Mouse (Mus musculus) neural tube, embryonic 14.5 days (tissue): ENCODE measurements at regions not wholly inside any gene's neighbourhood (a gene's known extent, or its start where the extent isn't known, plus 50 kb on each side); places are given as distances from the start of the nearest gene placed in this dataset.

Experiments
- ATAC-seq: fragments of 200-750 bp; cut with Nextera tagmentation; 2 replicates; pipeline ENCODE4 v1.8.0; 2017; ENCODE audit warnings: low read depth, mild to moderate bottlenecking, moderate TSS enrichment, moderate library complexity
- H3K27ac ChIP-seq: fragments of 300-500 bp; sonication (generic); 2 replicates; pipeline ENCODE4 v1.5.1; 2014; ENCODE audit warnings: low read depth, mild to moderate bottlenecking, control low read depth, low read length, moderate library complexity, mixed read lengths
- H3K27me3 ChIP-seq: fragments of 300-500 bp; sonication (generic); 2 replicates; pipeline ENCODE4 v1.6.1; 2014; ENCODE audit warnings: low read length; ENCODE audit not compliant: control insufficient read depth, insufficient read depth
- H3K36me3 ChIP-seq: fragments of 300-500 bp; sonication (generic); 2 replicates; pipeline ENCODE4 v1.6.1; 2014; ENCODE audit warnings: low read length, mixed read lengths; ENCODE audit not compliant: control insufficient read depth, insufficient read depth
- H3K4me1 ChIP-seq: fragments of 300-500 bp; sonication (generic); 2 replicates; pipeline ENCODE4 v1.6.1; 2014; ENCODE audit warnings: low read length; ENCODE audit not compliant: control insufficient read depth, insufficient read depth
- H3K4me2 ChIP-seq: fragments of 300-500 bp; sonication (generic); 2 replicates; pipeline ENCODE4 v1.6.1; 2014; ENCODE audit warnings: mild to moderate bottlenecking, low read depth, low read length, control low read depth
- H3K4me3 ChIP-seq: fragments of 300-500 bp; sonication (generic); 2 replicates; pipeline ENCODE4 v1.5.1; 2014; ENCODE audit warnings: low read depth, low read length, control low read depth, mixed read lengths
- H3K9ac ChIP-seq: fragments of 300-500 bp; sonication (generic); replicated peaks from 2 replicates; pipeline ENCODE4 v1.6.1; 2014; ENCODE audit warnings: low read depth, mild to moderate bottlenecking, control low read depth, low read length, mixed read lengths
- H3K9me3 ChIP-seq: fragments of 300-500 bp; sonication (generic); 2 replicates; pipeline ENCODE4 v1.6.1; 2016; ENCODE audit warnings: low read length; ENCODE audit not compliant: control insufficient read depth
- WGBS: fragments of 180-500 bp; shearing (Covaris S2); extraction: QIAGEN DNeasy Blood & Tissue Kit; methylation state at CpG from one replicate; pipeline ENCODE4 v1.1.7; 2014; 5-methylcytosine and 5-hydroxymethylcytosine counted together

- WGBS, result 97% methylated on average over 3 of the region's 3 CpGs
- Histone ChIP-seq H3K9me3 (no peaks in the 10 kb centered on the region), H3K4me3 (no peak overlapping the region), H3K36me3 (no peaks in the 10 kb centered on the region), H3K4me1 (peaks cover 10% of the 10 kb centered on the region; the same call in 1 of the 2 replicates), H3K4me2 (no peak overlapping the region), H3K27me3 (no peaks in the 10 kb centered on the region), H3K27ac (no peak overlapping the region), H3K9ac (no peak overlapping the region)
- no peak for ATAC-seq
These were observed 105.0 kb upstream of the Parp11 start for GRCm38 (mm10) chr6:127341604-127342003.

DNA sequence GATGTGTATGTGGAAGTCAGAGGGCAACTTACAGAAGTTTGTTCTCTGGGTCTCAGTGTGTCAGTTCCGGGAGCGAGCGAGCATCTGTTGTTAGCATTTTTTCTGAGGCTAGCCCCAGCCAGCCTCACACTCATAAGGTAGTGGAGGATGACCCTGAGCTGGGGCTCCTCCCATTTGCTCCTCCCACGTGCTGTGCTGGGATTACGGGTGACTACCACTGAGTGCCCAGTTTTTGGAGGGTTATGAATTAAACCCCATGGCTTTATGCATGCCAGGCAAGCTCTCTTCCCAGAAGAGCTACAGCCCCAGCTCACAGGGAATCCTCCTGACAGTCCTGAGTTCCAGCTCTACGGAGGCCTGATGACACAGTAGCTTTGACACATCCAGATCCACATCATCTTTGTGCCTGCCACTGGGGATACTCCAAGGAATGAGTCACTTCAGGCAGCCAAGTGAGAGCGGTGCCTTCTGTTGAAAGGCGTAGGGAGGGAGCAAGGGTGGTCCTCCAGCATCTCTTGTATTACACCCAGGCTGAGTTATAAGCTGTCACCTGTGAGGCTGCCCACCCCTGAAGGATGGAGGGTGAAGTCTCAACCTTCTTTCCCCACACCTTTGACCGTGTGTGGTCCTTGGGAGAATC is 97.8 kb upstream of the Parp11 start:
- H3K27ac ChIP-seq, result no peak overlapping the region
- no peaks in the 10 kb centered on the region for H3K9me3 ChIP-seq
- no peak for ATAC-seq
- no peaks in the 10 kb centered on the region for H3K4me1 ChIP-seq
- no peak overlapping the region for H3K4me2 ChIP-seq
- H3K36me3 ChIP-seq, result no peaks in the 10 kb centered on the region
- no peak overlapping the region for H3K4me3 ChIP-seq
- no peak overlapping the region for H3K9ac ChIP-seq
- H3K27me3 ChIP-seq, result no peaks in the 10 kb centered on the region
- WGBS, result 85% methylated on average over 9 of the region's 9 CpGs

- Histone ChIP-seq H3K9ac (no peak overlapping the region), H3K4me3 (no peak overlapping the region), H3K4me1 (no peaks in the 10 kb centered on the region), H3K9me3 (no peaks in the 10 kb centered on the region), H3K36me3 (no peaks in the 10 kb centered on the region), H3K27ac (no peak overlapping the region), H3K4me2 (no peak overlapping the region), H3K27me3 (no peaks in the 10 kb centered on the region)
- ATAC-seq, result no peak
- 31% methylated on average over 12 of the region's 12 CpGs for WGBS
These were observed 97.0 kb upstream of the Parp11 start for GRCm38 (mm10) chr6:127349479-127350110.

- H3K36me3 ChIP-seq, result no peaks in the 10 kb centered on the region
- 93% methylated on average over 5 of the region's 5 CpGs for WGBS
- H3K4me1 ChIP-seq, result no peaks in the 10 kb centered on the region
These were observed 94.9 kb upstream of the Parp11 start for GRCm38 (mm10) chr6:127351691-127352090.

GRCm38 (mm10) chr6:127355112-127355511 is 91.5 kb upstream of the Parp11 start:
- WGBS, result 85% methylated on average over 6 of the region's 6 CpGs
- ATAC-seq, result no peak
- Histone ChIP-seq H3K27me3 (no peaks in the 10 kb centered on the region), H3K36me3 (no peaks in the 10 kb centered on the region), H3K9me3 (no peaks in the 10 kb centered on the region), H3K4me2 (no peak overlapping the region), H3K27ac (no peak overlapping the region), H3K4me3 (no peak overlapping the region), H3K9ac (no peak overlapping the region), H3K4me1 (no peaks in the 10 kb centered on the region)

More at GRCm38 (mm10) chr6:127351691-127352090, 94.9 kb upstream of the Parp11 start:
- Histone ChIP-seq H3K4me3 (no peak overlapping the region), H3K9ac (no peak overlapping the region), H3K9me3 (no peaks in the 10 kb centered on the region), H3K27me3 (no peaks in the 10 kb centered on the region), H3K27ac (no peak overlapping the region), H3K4me2 (no peak overlapping the region)
- ATAC-seq, result no peak

GRCm38 (mm10) chr6:127356442-127356841 is 90.2 kb upstream of the Parp11 start:
- Histone ChIP-seq H3K4me3 (no peak overlapping the region), H3K4me1 (no peaks in the 10 kb centered on the region), H3K4me2 (no peak overlapping the region), H3K36me3 (no peaks in the 10 kb centered on the region), H3K27me3 (no peaks in the 10 kb centered on the region), H3K27ac (no peak overlapping the region), H3K9me3 (no peaks in the 10 kb centered on the region), H3K9ac (no peak overlapping the region)
- WGBS, result 86% methylated on average over 8 of the region's 8 CpGs
- no peak for ATAC-seq

- Histone ChIP-seq H3K9ac (no peak overlapping the region), H3K27ac (no peak overlapping the region), H3K4me1 (no peaks in the 10 kb centered on the region; the same call in 1 of the 2 replicates), H3K36me3 (no peaks in the 10 kb centered on the region), H3K4me2 (no peak overlapping the region), H3K9me3 (no peaks in the 10 kb centered on the region), H3K4me3 (no peak overlapping the region), H3K27me3 (no peaks in the 10 kb centered on the region)
- ATAC-seq, result no peak
- 15% methylated on average over 5 of the region's 5 CpGs for WGBS
These were observed 87.8 kb upstream of the Parp11 start for GRCm38 (mm10) chr6:127358805-127359204.

DNA sequence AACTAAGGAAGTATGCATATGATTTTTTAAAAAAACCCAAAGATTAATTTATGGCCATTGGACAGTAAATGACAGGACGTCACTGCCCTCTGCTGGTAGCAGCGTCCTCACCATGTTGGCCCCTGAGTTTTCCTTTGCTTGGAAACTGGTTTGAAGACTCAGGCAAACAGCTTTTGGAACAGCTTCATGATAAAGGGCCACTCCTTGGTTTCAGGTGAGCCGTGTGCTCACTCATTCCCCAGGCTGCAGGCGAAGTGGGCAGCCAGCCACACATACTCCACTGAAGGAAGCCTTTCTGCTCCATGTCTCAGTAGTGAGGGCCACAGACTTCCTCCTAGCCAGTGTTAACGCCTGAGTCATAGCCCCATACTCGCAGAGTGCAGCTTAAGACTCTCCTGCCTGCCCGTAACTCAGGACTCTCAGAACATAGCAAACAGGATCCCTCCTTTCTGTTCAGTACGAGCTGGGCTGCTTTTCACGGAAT is 87.2 kb upstream of the Parp11 start:
- Histone ChIP-seq H3K9ac (no peak overlapping the region), H3K27me3 (no peaks in the 10 kb centered on the region), H3K4me3 (no peak overlapping the region), H3K9me3 (no peaks in the 10 kb centered on the region), H3K27ac (no peak overlapping the region), H3K36me3 (no peaks in the 10 kb centered on the region), H3K4me2 (no peak overlapping the region), H3K4me1 (no peaks in the 10 kb centered on the region; the same call in 1 of the 2 replicates)
- ATAC-seq, result no peak
- 42% methylated on average over 9 of the region's 9 CpGs for WGBS

- WGBS, result 88% methylated on average over 5 of the region's 5 CpGs
- H3K27ac ChIP-seq, result no peak overlapping the region
- H3K27me3 ChIP-seq, result no peaks in the 10 kb centered on the region
- no peaks in the 10 kb centered on the region for H3K9me3 ChIP-seq
- H3K9ac ChIP-seq, result no peak overlapping the region
- ATAC-seq, result no peak
- H3K4me3 ChIP-seq, result no peak overlapping the region
- no peaks in the 10 kb centered on the region; the same call in 1 of the 2 replicates for H3K4me1 ChIP-seq
- no peaks in the 10 kb centered on the region for H3K36me3 ChIP-seq
- no peak overlapping the region for H3K4me2 ChIP-seq
These were observed 84.5 kb upstream of the Parp11 start for GRCm38 (mm10) chr6:127362166-127362565.
